In genomic region chr11:95611283-95611682, GRCm38 (mm10) we compare ENCODE assay signal across 20 mouse cellular contexts. TPM values are rescaled to one million over a fixed set of nuclear protein-coding genes. Genes with fewer than 3 reads are reported as not detected.
DNase-seq lines count a peak whose midpoint lies in the region; ATAC-seq and TF ChIP-seq lines count a peak whose summit lies in the region.
"Had no signal": no experiment of that assay in that cellular context is flagged by ENCODE, and none has a peak within 500 bp of the region (broad histone marks: within the 10 kb centered on the region; RNA-seq: fewer than 3 reads in every experiment).

No protein-coding gene starts in this region.

- H3K27ac ChIP-seq in hindbrain, embryonic 16.5 days (ENCODE audit: low read depth, low read length) = no peak overlapping the region
- H3K27ac ChIP-seq in hindbrain, postnatal 0 days = no peak overlapping the region
- H3K27ac ChIP-seq in midbrain, embryonic 16.5 days (ENCODE audit: low read length) = no peak overlapping the region
- no peak overlapping the region for H3K27ac ChIP-seq in midbrain, embryonic 14.5 days (replicated peaks; ENCODE audit: low read depth, low read length)
- peak overlapping the region; percentile 70 for H3K27ac ChIP-seq in embryonic facial prominence, embryonic 12.5 days
- H3K27ac ChIP-seq in neural tube, embryonic 15.5 days (replicated peaks) = 0 out of 2 replicates have a peak overlapping the region, but pooled peaks have one; percentile 56
- H3K27ac ChIP-seq: forebrain, embryonic 12.5 days; layer of hippocampus, adult 2 months had no signal

- no peaks in the 10 kb centered on the region for H3K9me3 ChIP-seq in hindbrain, embryonic 16.5 days (ENCODE audit: control insufficient read depth, low read length)
- H3K9me3 ChIP-seq in hindbrain, postnatal 0 days (ENCODE audit: low read length) = no peaks in the 10 kb centered on the region
- no peaks in the 10 kb centered on the region for H3K9me3 ChIP-seq in midbrain, embryonic 16.5 days (replicated peaks; ENCODE audit: control insufficient read depth, low read length, poor library complexity, severe bottlenecking)
- no peaks in the 10 kb centered on the region for H3K9me3 ChIP-seq in midbrain, embryonic 14.5 days (ENCODE audit: control insufficient read depth, low read length)
- no peaks in the 10 kb centered on the region for H3K9me3 ChIP-seq in embryonic facial prominence, embryonic 12.5 days
- H3K9me3 ChIP-seq in neural tube, embryonic 15.5 days (replicated peaks) = no peaks in the 10 kb centered on the region
- H3K9me3 ChIP-seq: forebrain, embryonic 12.5 days had no signal

- H3K4me3 ChIP-seq in hindbrain, embryonic 16.5 days (ENCODE audit: low read length) = no peak overlapping the region
- H3K4me3 ChIP-seq in hindbrain, postnatal 0 days (ENCODE audit: low read length) = no peak overlapping the region
- no peak overlapping the region for H3K4me3 ChIP-seq in midbrain, embryonic 16.5 days (ENCODE audit: low read depth, low read length)
- no peak overlapping the region for H3K4me3 ChIP-seq in midbrain, embryonic 14.5 days (replicated peaks; ENCODE audit: low read depth, low read length)
- H3K4me3 ChIP-seq in embryonic facial prominence, embryonic 12.5 days = no peak overlapping the region
- no peak overlapping the region for H3K4me3 ChIP-seq in neural tube, embryonic 15.5 days (replicated peaks)

- H3K4me1 ChIP-seq in hindbrain, embryonic 16.5 days (ENCODE audit: control insufficient read depth, insufficient read depth, low read depth, low read length) = peaks cover 17% of the 10 kb centered on the region
- H3K4me1 ChIP-seq in hindbrain, postnatal 0 days (ENCODE audit: insufficient read depth, low read length) = peaks cover 4% of the 10 kb centered on the region; the same call in 1 of the 2 replicates
- peaks cover 15% of the 10 kb centered on the region for H3K4me1 ChIP-seq in midbrain, embryonic 16.5 days (ENCODE audit: control insufficient read depth, insufficient read depth, low read length)
- H3K4me1 ChIP-seq in midbrain, embryonic 14.5 days (ENCODE audit: control insufficient read depth, insufficient read depth, low read length) = no peaks in the 10 kb centered on the region
- peaks cover 50% of the 10 kb centered on the region for H3K4me1 ChIP-seq in embryonic facial prominence, embryonic 12.5 days
- H3K4me1 ChIP-seq in neural tube, embryonic 15.5 days = peaks cover 21% of the 10 kb centered on the region

- 0 out of 2 replicates have a peak, but pooled peaks have one; percentile 34 for ATAC-seq in hindbrain, embryonic 16.5 days
- ATAC-seq in hindbrain, postnatal 0 days = no peak
- no peak for ATAC-seq in midbrain, embryonic 16.5 days
- ATAC-seq in midbrain, embryonic 14.5 days (ENCODE audit: low FRiP score, low TSS enrichment) = no peak
- ATAC-seq in embryonic facial prominence, embryonic 12.5 days (ENCODE audit: insufficient number of reproducible peaks, insufficient read depth, low FRiP score, low TSS enrichment) = no peak
- ATAC-seq in neural tube, embryonic 15.5 days (ENCODE audit: low FRiP score) = no peak
- ATAC-seq: activated CD4-positive, CD25-positive, alpha-beta regulatory T cell, adult 4 months had no signal

- H3K36me3 ChIP-seq in hindbrain, embryonic 16.5 days (ENCODE audit: control insufficient read depth, insufficient read depth, low read length) = no peaks in the 10 kb centered on the region
- no peaks in the 10 kb centered on the region for H3K36me3 ChIP-seq in hindbrain, postnatal 0 days (ENCODE audit: insufficient read depth, low read length)
- H3K36me3 ChIP-seq in midbrain, embryonic 16.5 days (ENCODE audit: control insufficient read depth, insufficient read depth, low read length) = no peaks in the 10 kb centered on the region
- H3K36me3 ChIP-seq in midbrain, embryonic 14.5 days (ENCODE audit: control insufficient read depth, insufficient read depth, low read length) = no peaks in the 10 kb centered on the region
- H3K36me3 ChIP-seq in embryonic facial prominence, embryonic 12.5 days = no peaks in the 10 kb centered on the region
- H3K36me3 ChIP-seq in neural tube, embryonic 15.5 days = no peaks in the 10 kb centered on the region
- H3K36me3 ChIP-seq: forebrain, embryonic 12.5 days had no signal

- no peak overlapping the region for H3K4me2 ChIP-seq in hindbrain, embryonic 16.5 days (ENCODE audit: low read length)
- H3K4me2 ChIP-seq in hindbrain, postnatal 0 days (ENCODE audit: low read depth, low read length) = no peak overlapping the region
- H3K4me2 ChIP-seq in midbrain, embryonic 16.5 days (ENCODE audit: low read length) = no peak overlapping the region
- no peak overlapping the region for H3K4me2 ChIP-seq in midbrain, embryonic 14.5 days (ENCODE audit: low read length)
- H3K4me2 ChIP-seq in embryonic facial prominence, embryonic 12.5 days (replicated peaks) = peak overlapping the region; percentile 48; the same call in 1 of the 2 replicates
- 0 out of 2 replicates have a peak overlapping the region, but pooled peaks have one; percentile 51 for H3K4me2 ChIP-seq in neural tube, embryonic 15.5 days

- H3K9ac ChIP-seq in hindbrain, embryonic 16.5 days (ENCODE audit: low read depth, low read length) = no peak overlapping the region
- H3K9ac ChIP-seq in hindbrain, postnatal 0 days (replicated peaks; ENCODE audit: low read length) = no peak overlapping the region
- H3K9ac ChIP-seq in midbrain, embryonic 16.5 days (ENCODE audit: low read depth, low read length) = 0 out of 2 replicates have a peak overlapping the region, but pooled peaks have one; percentile 53
- H3K9ac ChIP-seq in midbrain, embryonic 14.5 days (replicated peaks; ENCODE audit: low read length) = no peak overlapping the region
- H3K9ac ChIP-seq in embryonic facial prominence, embryonic 12.5 days = no peak overlapping the region; the same call in 1 of the 2 replicates
- no peak overlapping the region for H3K9ac ChIP-seq in neural tube, embryonic 15.5 days (replicated peaks)

- H3K27me3 ChIP-seq in hindbrain, embryonic 16.5 days (replicated peaks; ENCODE audit: control insufficient read depth, insufficient read depth, low read length) = no peaks in the 10 kb centered on the region; the same call in 1 of the 2 replicates
- no peaks in the 10 kb centered on the region for H3K27me3 ChIP-seq in hindbrain, postnatal 0 days (ENCODE audit: insufficient read depth, low read length)
- H3K27me3 ChIP-seq in midbrain, embryonic 16.5 days (ENCODE audit: control insufficient read depth, insufficient read depth, low read depth, low read length) = no peaks in the 10 kb centered on the region
- H3K27me3 ChIP-seq in midbrain, embryonic 14.5 days (ENCODE audit: control insufficient read depth, insufficient read depth, low read length) = no peaks in the 10 kb centered on the region
- 0 out of 2 replicates have a peak, but pooled peaks cover 8% of the 10 kb centered on the region for H3K27me3 ChIP-seq in embryonic facial prominence, embryonic 12.5 days
- H3K27me3 ChIP-seq in neural tube, embryonic 15.5 days (replicated peaks) = no peaks in the 10 kb centered on the region

- no peak for DNase-seq in hindbrain, postnatal 0 days (ENCODE audit: low spot score)
- DNase-seq in midbrain, embryonic 14.5 days = no peak
- DNase-seq in cerebellum, adult 18-20 months = no peak
- DNase-seq in right cerebral cortex, postnatal 4 days = no peak
- DNase-seq: adrenal gland, postnatal 10 days; cerebellum, adult 9-11 months; gastrocnemius, postnatal 10 days; heart, postnatal 36 days; kidney, adult 18-20 months; kidney, postnatal 10 days; right cerebral cortex, postnatal 14 days; thymus, adult 18-20 months; thymus, postnatal 4 days had no signal

- WGBS in hindbrain, embryonic 16.5 days = 20% methylated on average over 4 of the region's 4 CpGs
- WGBS in hindbrain, postnatal 0 days = 15% methylated on average over 4 of the region's 4 CpGs
- WGBS in midbrain, embryonic 16.5 days = 24% methylated on average over 4 of the region's 4 CpGs
- 29% methylated on average over 4 of the region's 4 CpGs for WGBS in midbrain, embryonic 14.5 days
- WGBS in embryonic facial prominence, embryonic 12.5 days = 22% methylated on average over 4 of the region's 4 CpGs
- WGBS in neural tube, embryonic 15.5 days = 26% methylated on average over 4 of the region's 4 CpGs

- no peak for TF ChIP-seq CTCF in hindbrain, postnatal 0 days (IDR thresholded peaks at IDR 0.05; ENCODE audit: low read depth)

RNA-seq across cellular contexts. Expression of gene Ngfr, which starts 23.7 kb away (rescaled TPM):
- 41.7 and 59.8 TPM in 2 replicates for polyA plus RNA-seq in hindbrain, embryonic 16.5 days (2015; fragmentation: Nextera tagmentation; extraction: Ambion mirVana)
- total RNA-seq in hindbrain, postnatal 0 days (2014; rRNA removed) = 53.2 and 66.9 TPM in 2 replicates
- 25.4 and 31.0 TPM in 2 replicates for polyA plus RNA-seq in hindbrain, postnatal 0 days (2015; fragmentation: Nextera tagmentation; extraction: Ambion mirVana)
- polyA plus RNA-seq in midbrain, embryonic 16.5 days (2015; fragmentation: Nextera tagmentation; extraction: Ambion mirVana) = 10.2 and 10.8 TPM in 2 replicates
- 8.4 and 13.7 TPM in 2 replicates for polyA plus RNA-seq in midbrain, embryonic 14.5 days (2014; fragmentation: Nextera tagmentation; extraction: Ambion mirVana)
- 33.0 and 36.7 TPM in 2 replicates for polyA plus RNA-seq in embryonic facial prominence, embryonic 12.5 days (2016; fragmentation: Nextera tagmentation; extraction: Ambion mirVana)
- 69.1 and 69.3 TPM in 2 replicates for polyA plus RNA-seq in neural tube, embryonic 15.5 days (2015; fragmentation: Nextera tagmentation; extraction: Ambion mirVana)
- polyA plus RNA-seq: activated CD4-positive, CD25-positive, alpha-beta regulatory T cell, adult 4 months had no signal

RNA-seq across cellular contexts. Expression of gene Phb, which starts 55.5 kb away (rescaled TPM):
- 189 and 198 TPM in 2 replicates for polyA plus RNA-seq in hindbrain, embryonic 16.5 days (2015; fragmentation: Nextera tagmentation; extraction: Ambion mirVana)
- total RNA-seq in hindbrain, postnatal 0 days (2014; rRNA removed) = 143 and 156 TPM in 2 replicates
- polyA plus RNA-seq in hindbrain, postnatal 0 days (2015; fragmentation: Nextera tagmentation; extraction: Ambion mirVana) = 197 and 214 TPM in 2 replicates
- 195 and 197 TPM in 2 replicates for polyA plus RNA-seq in midbrain, embryonic 16.5 days (2015; fragmentation: Nextera tagmentation; extraction: Ambion mirVana)
- polyA plus RNA-seq in midbrain, embryonic 14.5 days (2014; fragmentation: Nextera tagmentation; extraction: Ambion mirVana) = 183 and 207 TPM in 2 replicates
- polyA plus RNA-seq in embryonic facial prominence, embryonic 12.5 days (2016; fragmentation: Nextera tagmentation; extraction: Ambion mirVana) = 229 and 231 TPM in 2 replicates
- 205 and 208 TPM in 2 replicates for polyA plus RNA-seq in neural tube, embryonic 15.5 days (2015; fragmentation: Nextera tagmentation; extraction: Ambion mirVana)

Comparison
In these comparisons a context has a peak if more than half of its experiments do, and no peak if none do; other contexts are left out.
1. H3K27ac ChIP-seq: peak in embryonic facial prominence, embryonic 12.5 days (single experiment) and neural tube, embryonic 15.5 days (single experiment); none in hindbrain, embryonic 16.5 days (single experiment), hindbrain, postnatal 0 days (single experiment), midbrain, embryonic 16.5 days (single experiment) and midbrain, embryonic 14.5 days (single experiment).
2. H3K4me2 ChIP-seq: peak in embryonic facial prominence, embryonic 12.5 days (single experiment) and neural tube, embryonic 15.5 days (single experiment); none in hindbrain, embryonic 16.5 days (single experiment), hindbrain, postnatal 0 days (single experiment), midbrain, embryonic 16.5 days (single experiment) and midbrain, embryonic 14.5 days (single experiment).